Mouse (Mus musculus) hindbrain, embryonic 10.5 days (tissue): ENCODE results near the gene Klk7. TPM values are rescaled to one million over a fixed set of nuclear protein-coding genes. Genes with fewer than 3 reads are reported as not detected.

Experiments used
- DNase-seq: peaks from one replicate; pipeline ENCODE4 v3.0.0-alpha.2; 2017; ENCODE audit warnings: low spot score
- H3K27ac ChIP-seq: fragments of 300-500 bp; sonication (generic); 2 replicates; pipeline ENCODE4 v1.5.1; 2016; ENCODE audit warnings: mild to moderate bottlenecking, moderate library complexity
- H3K27me3 ChIP-seq: fragments of 300-500 bp; sonication (generic); 2 replicates; pipeline ENCODE4 v1.6.1; 2016; ENCODE audit warnings: mild to moderate bottlenecking; ENCODE audit not compliant: poor library complexity, insufficient read depth, severe bottlenecking
- H3K36me3 ChIP-seq: fragments of 300-500 bp; sonication (generic); 2 replicates; pipeline ENCODE4 v1.6.1; 2016; ENCODE audit warnings: mild to moderate bottlenecking, moderate library complexity
- H3K4me1 ChIP-seq: fragments of 300-500 bp; sonication (generic); replicated peaks from 2 replicates; pipeline ENCODE4 v1.6.1; 2016; ENCODE audit warnings: mild to moderate bottlenecking
- H3K4me3 ChIP-seq: fragments of 300-500 bp; sonication (generic); 2 replicates; pipeline ENCODE4 v1.5.1; 2016; ENCODE audit warnings: mild to moderate bottlenecking, moderate library complexity
- H3K9me3 ChIP-seq: fragments of 300-500 bp; sonication (generic); 2 replicates; pipeline ENCODE4 v1.6.1; 2016; ENCODE audit warnings: mild to moderate bottlenecking, moderate library complexity
- WGBS: fragments of 180-500 bp; shearing (Covaris S2); methylation state at CpG from one replicate; pipeline ENCODE4 v1.1.7; 2016; 5-methylcytosine and 5-hydroxymethylcytosine counted together
- polyA plus RNA-seq: library from polyadenylated mRNA; unstranded; fragments of >200 nt; fragmentation: Nextera tagmentation; extraction: Ambion mirVana; gene quantifications from 2 replicates; pipeline ENCODE4 v1.2.1, GENCODE M21; 2016

Klk7 gene
- 0.11 TPM in 1 of 2 replicates, not detected in the other for polyA plus RNA-seq

- Histone ChIP-seq H3K4me3 (no peak within 1 kb of the TSS), H3K27me3 (0 out of 2 replicates have a peak, but pooled peaks cover 3% of the 10 kb centered on the region), H3K27ac (no peak within 1 kb of the TSS), H3K36me3 (no peaks in the 10 kb centered on the region), H3K4me1 (no peaks in the 10 kb centered on the region), H3K9me3 (no peaks in the 10 kb centered on the region)
- no peak for DNase-seq
- WGBS = 49% methylated on average over 5 of the region's 5 CpGs
Measured at GRCm38 (mm10) chr7:43810994-43811393, at the start of gene Klk7. TSS of gene Klk7 (plus strand) at chr7:43811294.

- no peaks in the 10 kb centered on the region for H3K4me1 ChIP-seq
- H3K9me3 ChIP-seq = no peaks in the 10 kb centered on the region
- no peaks in the 10 kb centered on the region for H3K36me3 ChIP-seq
- H3K27ac ChIP-seq = no peak overlapping the region
- 54% methylated on average over 8 of the region's 8 CpGs for WGBS
- no peaks in the 10 kb centered on the region for H3K27me3 ChIP-seq
- no peak for DNase-seq
- H3K4me3 ChIP-seq = no peak overlapping the region
Measured at GRCm38 (mm10) chr7:43766484-43766883, 44.6 kb upstream of the Klk7 start.

GRCm38 (mm10) chr7:43768597-43768996, 42.5 kb upstream of the Klk7 start, which contains the start of gene Klk12:
TSS of gene Klk12 (plus strand) at chr7:43768897.
- Histone ChIP-seq H3K27me3 (no peaks in the 10 kb centered on the region), H3K27ac (no peak within 1 kb of the TSS), H3K9me3 (no peaks in the 10 kb centered on the region), H3K36me3 (no peaks in the 10 kb centered on the region), H3K4me3 (no peak within 1 kb of the TSS), H3K4me1 (no peaks in the 10 kb centered on the region)
- no peak for DNase-seq
- 82% methylated on average over 4 of the region's 4 CpGs for WGBS

- H3K9me3 ChIP-seq = no peaks in the 10 kb centered on the region
- no peaks in the 10 kb centered on the region for H3K36me3 ChIP-seq
- H3K4me3 ChIP-seq = no peak overlapping the region
- no peak overlapping the region for H3K27ac ChIP-seq
- DNase-seq = no peak
- H3K27me3 ChIP-seq = no peaks in the 10 kb centered on the region
- WGBS = 94% methylated on average over 8 of the region's 8 CpGs
- peaks cover 6% of the 10 kb centered on the region; the same call in 1 of the 2 replicates for H3K4me1 ChIP-seq
Measured at GRCm38 (mm10) chr7:43769636-43770035, 41.5 kb upstream of the Klk7 start.

- H3K27ac ChIP-seq = no peak overlapping the region
- no peaks in the 10 kb centered on the region for H3K27me3 ChIP-seq
- no peaks in the 10 kb centered on the region for H3K36me3 ChIP-seq
- DNase-seq = no peak
- WGBS = 93% methylated on average over 10 of the region's 10 CpGs
- peaks cover 16% of the 10 kb centered on the region for H3K4me1 ChIP-seq
- no peaks in the 10 kb centered on the region for H3K9me3 ChIP-seq
- no peak overlapping the region for H3K4me3 ChIP-seq
Measured at GRCm38 (mm10) chr7:43770701-43771100, 40.4 kb upstream of the Klk7 start.

- peaks cover 18% of the 10 kb centered on the region for H3K4me1 ChIP-seq
- no peaks in the 10 kb centered on the region for H3K36me3 ChIP-seq
- H3K27ac ChIP-seq = no peak overlapping the region
- H3K4me3 ChIP-seq = no peak overlapping the region
- H3K9me3 ChIP-seq = no peaks in the 10 kb centered on the region
- 0 out of 2 replicates have a peak, but pooled peaks cover 2% of the 10 kb centered on the region for H3K27me3 ChIP-seq
- WGBS = 92% methylated on average over 6 of the region's 6 CpGs
- DNase-seq = no peak
Measured at GRCm38 (mm10) chr7:43771916-43772315, 39.2 kb upstream of the Klk7 start.

GRCm38 (mm10) chr7:43772901-43773300, 38.2 kb upstream of the Klk7 start:
- no peaks in the 10 kb centered on the region for H3K9me3 ChIP-seq
- H3K27me3 ChIP-seq = 0 out of 2 replicates have a peak, but pooled peaks cover 2% of the 10 kb centered on the region
- no peaks in the 10 kb centered on the region for H3K36me3 ChIP-seq
- 72% methylated on average over 3 of the region's 3 CpGs for WGBS
- H3K27ac ChIP-seq = no peak overlapping the region
- DNase-seq = no peak
- peaks cover 18% of the 10 kb centered on the region for H3K4me1 ChIP-seq
- H3K4me3 ChIP-seq = no peak overlapping the region

- Histone ChIP-seq H3K9me3 (no peaks in the 10 kb centered on the region), H3K27ac (peak within 1 kb of the TSS; percentile 82), H3K27me3 (0 out of 2 replicates have a peak, but pooled peaks cover 2% of the 10 kb centered on the region), H3K4me1 (peaks cover 18% of the 10 kb centered on the region), H3K4me3 (no peak within 1 kb of the TSS), H3K36me3 (no peaks in the 10 kb centered on the region)
- WGBS = 92% methylated on average over 5 of the region's 5 CpGs
- no peak for DNase-seq
Measured at GRCm38 (mm10) chr7:43774364-43774763, 36.7 kb upstream of the Klk7 start, which contains the start of gene Klk11. TSS of gene Klk11 (plus strand) at chr7:43774604.

GRCm38 (mm10) chr7:43774802-43775201, 36.3 kb upstream of the Klk7 start:
- H3K4me3 ChIP-seq = no peak overlapping the region
- H3K27ac ChIP-seq = peak overlapping the region; percentile 82
- H3K9me3 ChIP-seq = no peaks in the 10 kb centered on the region
- no peak for DNase-seq
- 35% methylated on average over 6 of the region's 6 CpGs for WGBS
- peaks cover 18% of the 10 kb centered on the region for H3K4me1 ChIP-seq
- no peaks in the 10 kb centered on the region for H3K36me3 ChIP-seq
- 0 out of 2 replicates have a peak, but pooled peaks cover 2% of the 10 kb centered on the region for H3K27me3 ChIP-seq

- no peak for DNase-seq
- WGBS = 46% methylated on average over 7 of the region's 7 CpGs
Measured at GRCm38 (mm10) chr7:43775311-43776057, 35.6 kb upstream of the Klk7 start.

GRCm38 (mm10) chr7:43776506-43776905, 34.6 kb upstream of the Klk7 start:
- H3K36me3 ChIP-seq = no peaks in the 10 kb centered on the region
- no peaks in the 10 kb centered on the region for H3K9me3 ChIP-seq
- DNase-seq = no peak
- H3K4me1 ChIP-seq = peaks cover 18% of the 10 kb centered on the region
- no peak overlapping the region for H3K4me3 ChIP-seq
- WGBS = 85% methylated on average over 5 of the region's 5 CpGs
- peaks cover 2% of the 10 kb centered on the region; the same call in 1 of the 2 replicates for H3K27me3 ChIP-seq
- no peak overlapping the region for H3K27ac ChIP-seq

More at GRCm38 (mm10) chr7:43775311-43776057, 35.6 kb upstream of the Klk7 start:
- peaks cover 2% of the 10 kb centered on the region; the same call in 1 of the 2 replicates for H3K27me3 ChIP-seq
- H3K4me1 ChIP-seq = peaks cover 18% of the 10 kb centered on the region
- H3K9me3 ChIP-seq = no peaks in the 10 kb centered on the region
- peak overlapping the region; percentile 82 for H3K27ac ChIP-seq
- H3K36me3 ChIP-seq = no peaks in the 10 kb centered on the region
- H3K4me3 ChIP-seq = no peak overlapping the region

GRCm38 (mm10) chr7:43777423-43777822, 33.7 kb upstream of the Klk7 start:
- Histone ChIP-seq H3K4me1 (peaks cover 21% of the 10 kb centered on the region), H3K36me3 (no peaks in the 10 kb centered on the region), H3K9me3 (no peaks in the 10 kb centered on the region), H3K4me3 (no peak overlapping the region), H3K27me3 (peaks cover 7% of the 10 kb centered on the region; the same call in 1 of the 2 replicates), H3K27ac (no peak overlapping the region)
- DNase-seq = peak; percentile 1
- WGBS = 90% methylated on average over 12 of the region's 12 CpGs
